Mouse (Mus musculus) retina, postnatal 1 day (tissue): ENCODE results near the gene Asb3.
"Not testable (repeated sequence)": the region's sequence is repeated elsewhere in the genome, so short reads cannot be mapped to it uniquely, and the experiment has no call there.

ENCODE experiments used
- DNase-seq: peaks from one replicate; pipeline ENCODE4 v3.0.0-alpha.2; 2012

Gene Asb3

GRCm38 (mm10) chr11:31001169-31001908 lies 116.1 kb downstream of the Asb3 start:
- DNase-seq = no peak

- DNase-seq = not testable (repeated sequence)
Observed at GRCm38 (mm10) chr11:31009668-31010067, 124.5 kb downstream of the Asb3 start.

- DNase-seq = not testable (repeated sequence)
Observed at GRCm38 (mm10) chr11:31017466-31017865, 132.2 kb downstream of the Asb3 start.

GRCm38 (mm10) chr11:31034958-31035357 lies 149.7 kb downstream of the Asb3 start:
- DNase-seq = no peak

GRCm38 (mm10) chr11:31089973-31090372 lies 204.8 kb downstream of the Asb3 start:
- no peak for DNase-seq

GRCm38 (mm10) chr11:31090478-31090978 lies 205.3 kb downstream of the Asb3 start:
- no peak for DNase-seq

GRCm38 (mm10) chr11:31099519-31099918 lies 214.3 kb downstream of the Asb3 start:
- DNase-seq = not testable (repeated sequence)

- DNase-seq = no peak
Observed at GRCm38 (mm10) chr11:31102188-31102587, 217.0 kb downstream of the Asb3 start.

GRCm38 (mm10) chr11:31105364-31105763 lies 220.1 kb downstream of the Asb3 start:
- DNase-seq = no peak

- DNase-seq = not testable (repeated sequence)
Observed at GRCm38 (mm10) chr11:31126964-31127363, 241.7 kb downstream of the Asb3 start.

GRCm38 (mm10) chr11:31133726-31134125 lies 248.5 kb downstream of the Asb3 start:
- DNase-seq = not testable (repeated sequence)

GRCm38 (mm10) chr11:31134824-31135223 lies 249.6 kb downstream of the Asb3 start:
- DNase-seq = not testable (repeated sequence)

- not testable (repeated sequence) for DNase-seq
Observed at GRCm38 (mm10) chr11:31138394-31138793, 253.2 kb downstream of the Asb3 start.
